Mouse (Mus musculus): ENCODE results near the gene Chd2.

DNA sequence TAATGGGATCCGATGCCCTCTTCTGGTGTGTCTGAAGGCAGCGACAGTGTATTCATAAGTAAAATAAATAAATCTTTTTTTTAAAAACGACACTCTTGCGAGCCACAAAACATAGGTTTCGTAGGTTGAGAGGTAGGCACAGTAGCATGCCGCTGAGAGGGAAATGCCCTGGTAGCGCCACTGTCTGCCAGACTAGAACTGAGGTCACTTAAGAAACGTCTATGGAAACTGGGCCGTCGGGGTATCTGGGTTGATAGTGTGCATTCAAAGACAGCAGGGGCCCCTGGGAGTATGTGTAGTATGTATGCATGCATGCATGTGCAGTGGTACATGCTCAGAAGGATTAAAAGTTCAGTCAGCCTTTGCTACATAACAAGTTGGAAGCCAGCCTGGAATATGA is 21.4 kb downstream of the Chd2 start:
- TF ChIP-seq EP300 (IDR thresholded peaks at IDR 0.05; ENCODE audit: insufficient read depth, low read depth, low read length) (no peak), CTCF (IDR thresholded peaks at IDR 0.05; ENCODE audit: low read depth, low read length) (no peak), POLR2A (IDR thresholded peaks at IDR 0.05; ENCODE audit: insufficient read depth, low read length) (no peak)

Data from ES-Bruce4 (cell line).